Mouse (Mus musculus): ENCODE data around the gene Spns3.

Spns3 gene

DNA sequence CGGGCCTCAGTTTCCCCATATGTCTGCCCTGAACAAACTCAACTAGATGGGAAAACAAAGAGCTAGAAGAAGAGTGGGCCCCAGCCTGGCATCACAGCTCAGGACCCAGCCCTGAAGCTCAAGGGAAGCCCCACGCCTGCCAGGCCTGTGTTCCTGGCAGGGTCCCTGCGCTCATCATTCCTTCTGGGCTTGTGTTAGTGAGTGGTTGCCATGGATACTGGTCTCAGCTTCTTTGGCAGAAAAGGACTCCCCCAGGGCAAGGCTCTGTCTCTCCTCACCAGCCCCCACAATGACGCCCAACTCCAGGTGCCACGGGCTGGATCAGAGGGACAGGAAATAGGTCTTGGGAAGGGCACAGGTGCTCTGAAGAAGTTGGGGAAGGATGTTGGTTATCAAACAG, 65.1 kb downstream of the Spns3 start:
- no peak for DNase-seq (ENCODE audit: low read depth, low spot score)

DNA sequence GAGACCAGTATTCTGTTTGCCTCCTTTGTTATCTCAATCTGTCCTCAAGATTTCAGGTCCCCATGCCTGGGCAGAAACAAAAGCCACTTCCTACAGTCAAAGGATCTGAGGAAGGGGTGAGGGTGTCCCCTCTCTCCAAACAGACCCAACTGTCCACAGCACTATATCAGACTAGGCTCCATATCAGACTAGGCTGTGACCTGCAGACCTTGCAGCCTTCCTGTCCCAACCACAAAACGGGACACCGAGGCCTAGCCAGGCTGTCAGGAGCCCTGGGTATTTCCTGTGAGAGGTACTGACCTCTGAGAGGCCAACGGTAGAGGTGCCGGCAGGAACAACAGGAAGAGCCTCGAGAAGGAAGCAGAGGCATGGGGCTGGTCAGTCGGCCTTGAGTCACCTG, 65.8 kb downstream of the Spns3 start:
- no peak for DNase-seq (ENCODE audit: low read depth, low spot score)

DNA sequence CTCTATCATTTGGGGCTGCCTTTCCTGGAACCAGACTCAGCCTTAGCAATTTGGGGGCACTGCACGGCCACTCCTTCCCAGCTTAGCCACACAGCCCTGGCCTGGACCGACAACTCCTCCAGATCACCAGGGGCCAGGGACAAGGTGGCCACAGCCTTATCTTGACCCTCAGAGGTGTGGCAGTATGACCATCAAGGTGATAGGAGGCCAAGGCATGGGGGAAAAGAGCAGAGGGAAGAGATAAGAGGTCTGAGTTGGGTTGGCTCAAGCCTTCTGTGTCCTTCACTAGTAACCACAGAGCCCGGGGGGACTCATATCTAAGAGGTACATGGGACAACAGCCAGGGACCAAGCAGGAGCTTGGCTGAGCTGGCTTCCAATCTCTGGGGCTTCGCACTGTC, 68.4 kb downstream of the Spns3 start:
- DNase-seq (ENCODE audit: low read depth, low spot score): no peak

DNA sequence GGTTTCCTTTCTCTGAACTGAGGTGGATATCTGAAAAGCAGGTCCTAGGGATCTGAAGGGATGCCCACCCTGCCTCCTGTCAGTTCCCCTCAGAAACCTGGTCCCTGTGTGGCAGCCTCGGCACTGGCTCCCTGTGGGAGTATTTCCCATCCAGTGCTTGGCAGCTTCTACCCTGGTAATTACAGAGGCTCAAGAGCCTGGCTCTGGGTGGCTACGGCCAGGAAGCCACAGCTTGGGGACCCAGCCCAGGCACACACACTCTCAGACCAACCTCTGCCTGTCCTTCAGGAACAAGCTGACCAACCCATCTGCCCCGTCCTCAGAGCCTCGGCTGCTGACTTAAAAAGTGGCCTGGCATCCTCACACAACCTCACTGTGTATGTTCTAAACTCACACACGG, 69.0 kb downstream of the Spns3 start:
- no peak for DNase-seq (ENCODE audit: low read depth, low spot score)

DNA sequence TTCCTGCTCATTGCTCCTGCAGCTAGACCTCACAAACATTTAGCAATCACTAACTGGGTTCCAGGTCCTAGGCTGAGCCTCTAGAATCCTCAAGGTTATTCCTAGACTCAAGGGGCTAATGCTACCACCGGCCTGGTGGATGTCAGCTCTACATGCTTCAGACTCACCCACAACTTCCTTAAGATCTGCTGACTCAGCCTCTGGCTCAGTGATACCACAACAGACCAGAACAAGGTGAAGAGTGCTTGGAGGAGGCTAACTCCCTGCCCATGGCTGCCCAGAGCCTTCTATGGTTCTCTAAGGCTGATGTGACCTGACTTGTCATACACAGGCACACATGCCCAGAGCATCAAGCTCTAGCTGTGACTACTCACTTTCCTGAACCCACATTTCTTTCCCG, 70.8 kb downstream of the Spns3 start:
- DNase-seq (ENCODE audit: low read depth, low spot score): no peak

DNA sequence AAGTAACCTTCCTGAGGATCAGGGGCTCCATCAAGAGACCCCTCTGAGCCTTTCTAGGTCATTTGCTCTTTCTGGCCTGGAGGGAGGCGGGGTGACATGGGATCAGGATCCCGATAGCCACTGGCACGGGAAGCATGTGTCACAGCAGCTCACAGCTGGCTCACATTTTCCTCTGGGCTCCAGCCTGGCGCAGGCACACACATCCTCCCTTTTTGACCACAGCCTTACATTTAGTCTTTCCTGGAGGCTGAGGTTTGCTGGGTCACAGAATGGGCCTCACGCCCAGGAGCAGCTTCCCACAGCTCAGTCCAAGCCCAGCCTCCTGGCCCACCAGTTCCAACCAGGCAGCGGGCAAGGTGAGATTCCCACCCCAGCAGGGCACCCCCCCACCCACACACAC, 72.1 kb downstream of the Spns3 start:
- no peak for DNase-seq (ENCODE audit: low read depth, low spot score)

DNA sequence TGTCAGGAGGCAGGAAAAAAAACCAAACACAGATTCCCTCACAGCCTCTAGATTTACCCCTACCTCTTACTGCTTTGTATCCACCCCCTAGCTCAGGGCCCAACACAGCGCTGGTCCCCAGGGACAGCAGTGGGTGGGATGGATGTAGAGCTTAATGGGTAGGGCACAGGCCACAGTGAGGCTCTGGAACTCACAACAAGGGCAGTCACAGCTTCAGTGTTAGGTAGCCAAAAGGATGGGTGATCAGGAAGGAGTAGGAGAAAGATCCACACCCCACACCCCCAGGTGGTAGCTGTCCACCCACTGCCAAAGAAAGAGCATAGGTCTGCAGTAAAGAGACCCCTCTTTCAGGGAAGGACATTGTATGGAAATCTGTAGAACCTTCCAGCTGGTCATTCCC, 72.7 kb downstream of the Spns3 start:
- no peak for DNase-seq (ENCODE audit: low read depth, low spot score)

DNA sequence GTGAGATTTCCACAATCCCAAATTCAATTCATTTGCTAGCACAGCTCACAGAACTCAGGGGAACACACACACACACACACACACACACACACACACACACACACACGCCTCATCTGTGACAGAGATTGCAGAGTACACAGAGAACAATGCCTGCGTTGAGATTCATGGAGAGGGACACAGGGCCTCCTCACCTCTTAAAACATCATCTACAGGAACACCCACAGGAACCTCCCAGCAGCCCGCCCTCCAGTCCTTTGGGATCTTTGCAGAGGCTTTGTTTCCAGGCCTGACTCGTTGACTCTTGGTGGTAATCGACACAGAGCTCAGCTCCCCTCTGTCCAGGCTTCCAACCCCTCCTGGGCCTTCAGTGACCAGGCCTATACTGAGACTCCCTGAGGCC, 73.1 kb downstream of the Spns3 start:
- DNase-seq (ENCODE audit: low read depth, low spot score): no peak

DNA sequence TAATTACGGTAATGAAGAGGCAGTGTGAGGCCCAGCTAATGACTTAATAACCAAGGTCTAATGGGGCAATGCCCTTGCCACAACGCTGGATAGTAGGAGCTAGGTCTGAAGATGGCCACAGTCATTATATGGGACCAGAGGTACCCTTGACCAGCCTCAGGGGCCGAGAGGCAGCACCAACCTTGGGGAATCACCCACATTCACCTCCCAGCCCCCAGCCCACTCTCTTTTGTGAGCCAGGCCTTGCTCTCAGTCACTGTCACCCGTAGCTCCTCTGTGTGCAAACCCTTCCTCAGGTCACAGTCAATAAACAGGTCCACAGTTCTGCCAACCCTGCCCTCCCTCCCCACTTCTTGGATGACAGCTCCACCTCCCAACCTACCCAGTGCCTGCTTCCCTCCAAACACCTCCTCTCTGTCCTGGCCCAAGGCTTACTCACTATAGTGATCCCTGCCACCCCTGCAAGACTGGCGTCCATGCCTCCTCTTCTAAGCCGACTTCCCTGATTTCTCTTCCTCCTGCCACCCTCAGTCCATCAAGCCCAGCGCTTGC, 74.2 kb downstream of the Spns3 start:
- no peak for DNase-seq (ENCODE audit: low read depth, low spot score)

DNA sequence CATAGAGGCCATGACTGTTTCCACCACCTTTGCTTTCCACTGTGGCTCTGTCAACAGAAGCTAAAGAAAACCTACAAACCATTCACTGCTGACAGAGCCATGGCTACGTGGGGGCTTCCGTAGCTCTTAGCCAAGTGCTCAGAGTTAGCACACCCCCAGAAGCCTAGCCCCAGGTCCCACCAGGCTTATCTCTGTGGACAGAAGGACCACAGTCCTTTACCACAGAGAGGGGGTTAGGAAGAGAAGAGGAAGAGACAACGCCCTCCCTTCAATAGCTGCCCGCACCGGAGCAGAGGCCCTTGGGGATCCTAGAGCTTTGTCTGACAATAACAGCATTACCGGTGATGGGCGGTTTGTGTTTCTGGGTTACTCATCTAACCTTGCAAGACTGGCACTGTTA, 74.9 kb downstream of the Spns3 start:
- DNase-seq (ENCODE audit: low read depth, low spot score): no peak

DNA sequence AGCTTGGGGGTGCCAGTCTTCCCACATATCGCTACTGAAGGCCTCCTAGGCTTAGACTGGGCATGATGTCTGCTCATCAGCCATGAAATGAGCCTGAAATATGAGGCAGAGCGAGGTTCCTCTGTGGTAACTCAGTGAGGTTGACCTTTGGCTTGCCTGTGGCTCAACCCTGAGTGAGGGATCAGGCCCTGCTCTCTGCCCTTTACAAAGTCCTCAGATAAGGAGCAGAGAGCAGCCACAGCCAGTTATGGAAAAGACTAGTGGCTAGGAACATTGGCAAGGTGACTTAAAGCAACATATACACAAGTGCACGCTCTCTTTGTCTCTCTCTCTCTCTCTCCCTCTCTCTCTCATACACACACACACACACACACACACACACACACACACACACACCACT, 75.4 kb downstream of the Spns3 start:
- DNase-seq (ENCODE audit: low read depth, low spot score): no peak

DNA sequence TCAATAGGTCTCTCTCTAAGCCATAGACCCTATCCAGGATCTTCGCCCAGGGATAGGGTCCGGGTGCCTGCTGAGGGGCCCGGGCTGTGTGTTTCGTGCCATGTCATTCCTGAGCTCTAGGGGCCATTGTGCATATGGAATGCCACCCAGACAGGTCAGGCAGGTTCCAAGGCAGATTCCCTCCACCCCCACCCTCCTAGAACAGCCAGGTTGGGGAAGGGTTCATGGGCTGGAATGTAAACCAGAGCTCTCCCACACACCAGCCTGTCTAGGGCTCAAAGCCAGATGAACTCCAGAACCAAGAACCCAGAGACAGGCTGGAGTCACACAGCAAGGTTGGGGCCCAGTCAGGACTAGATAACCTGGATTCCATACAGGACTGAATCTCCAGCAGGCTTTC, 76.8 kb downstream of the Spns3 start:
- DNase-seq (ENCODE audit: low read depth, low spot score): no peak

DNA sequence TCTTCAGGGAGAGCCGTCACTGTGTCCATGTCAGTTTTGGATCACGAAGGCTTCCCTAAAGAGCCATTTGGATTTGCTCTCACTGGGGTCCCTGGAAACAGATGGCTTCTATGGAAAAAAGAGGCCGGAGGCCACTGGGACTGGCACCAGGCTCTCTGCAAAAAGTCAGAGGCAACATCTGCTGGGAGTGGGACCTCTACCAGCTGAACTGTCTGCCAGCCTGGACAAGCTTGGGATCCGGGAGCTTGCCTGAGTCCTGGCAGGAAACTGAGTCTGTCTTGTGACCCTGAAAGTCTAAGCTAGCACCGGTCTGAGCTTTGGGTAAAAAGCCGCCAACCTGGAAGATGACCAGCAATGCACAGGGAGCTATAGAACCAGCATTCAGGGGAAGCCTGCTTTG, 78.9 kb downstream of the Spns3 start:
- DNase-seq (ENCODE audit: low read depth, low spot score): no peak

DNA sequence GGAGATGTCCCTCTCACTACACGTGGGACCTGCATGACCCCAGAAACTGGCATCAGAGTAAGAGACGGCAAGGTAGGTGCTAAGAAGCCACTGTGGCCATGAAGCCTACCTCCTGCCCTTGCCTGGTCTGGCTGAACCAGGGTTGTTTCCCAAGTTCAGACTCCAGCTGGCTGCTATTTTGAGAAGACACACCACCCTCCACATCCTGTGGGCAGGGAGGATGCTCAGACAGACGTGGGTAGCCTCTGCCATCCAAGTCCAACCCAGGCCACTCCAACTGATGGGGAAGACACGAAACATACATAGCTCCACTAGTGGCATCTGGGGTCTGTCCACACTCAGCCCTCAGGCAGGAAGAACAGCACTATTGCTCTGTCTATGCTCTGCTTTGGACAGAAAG, 80.3 kb downstream of the Spns3 start:
- no peak for DNase-seq (ENCODE audit: low read depth, low spot score)

DNA sequence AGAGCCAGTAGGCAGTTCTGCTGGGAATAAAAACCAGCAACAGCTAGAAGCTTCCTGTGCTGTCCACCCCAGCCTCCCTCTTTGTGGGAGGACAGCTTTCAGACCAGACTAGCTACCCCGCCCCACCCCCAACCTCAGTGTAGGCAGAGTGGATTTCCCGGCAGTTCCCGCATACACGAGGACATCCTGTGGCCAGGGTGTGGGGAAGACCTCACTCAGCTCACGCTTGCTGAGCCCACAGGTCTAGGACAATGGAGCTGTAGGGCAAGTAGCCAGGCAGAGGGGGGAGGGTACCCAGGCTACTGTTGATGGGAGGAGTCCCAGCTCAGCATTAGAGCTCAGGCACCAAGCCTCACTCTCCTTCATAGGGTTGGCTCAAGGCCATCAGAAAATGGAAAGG, 81.1 kb downstream of the Spns3 start:
- no peak for DNase-seq (ENCODE audit: low read depth, low spot score)

DNA sequence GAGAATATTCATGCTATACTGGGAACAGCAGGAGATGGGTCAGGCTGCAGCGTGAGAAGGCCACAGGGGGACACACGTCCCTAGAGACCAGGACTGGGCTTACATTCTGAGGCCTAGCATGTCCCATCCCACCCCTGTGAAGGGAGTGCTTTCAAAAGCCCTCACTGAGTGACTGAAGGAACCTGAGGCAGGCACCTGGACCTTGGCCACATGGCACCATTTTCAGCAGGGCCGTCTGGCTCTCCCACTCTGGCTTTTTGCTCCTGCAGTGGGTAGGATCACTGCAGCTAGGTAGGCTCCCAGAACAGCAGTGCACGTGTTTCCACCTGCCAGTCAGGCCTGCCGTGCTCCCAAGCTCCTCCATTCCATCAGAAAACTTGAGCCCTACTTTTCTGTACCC, 81.8 kb downstream of the Spns3 start:
- DNase-seq (ENCODE audit: low read depth, low spot score): no peak

DNA sequence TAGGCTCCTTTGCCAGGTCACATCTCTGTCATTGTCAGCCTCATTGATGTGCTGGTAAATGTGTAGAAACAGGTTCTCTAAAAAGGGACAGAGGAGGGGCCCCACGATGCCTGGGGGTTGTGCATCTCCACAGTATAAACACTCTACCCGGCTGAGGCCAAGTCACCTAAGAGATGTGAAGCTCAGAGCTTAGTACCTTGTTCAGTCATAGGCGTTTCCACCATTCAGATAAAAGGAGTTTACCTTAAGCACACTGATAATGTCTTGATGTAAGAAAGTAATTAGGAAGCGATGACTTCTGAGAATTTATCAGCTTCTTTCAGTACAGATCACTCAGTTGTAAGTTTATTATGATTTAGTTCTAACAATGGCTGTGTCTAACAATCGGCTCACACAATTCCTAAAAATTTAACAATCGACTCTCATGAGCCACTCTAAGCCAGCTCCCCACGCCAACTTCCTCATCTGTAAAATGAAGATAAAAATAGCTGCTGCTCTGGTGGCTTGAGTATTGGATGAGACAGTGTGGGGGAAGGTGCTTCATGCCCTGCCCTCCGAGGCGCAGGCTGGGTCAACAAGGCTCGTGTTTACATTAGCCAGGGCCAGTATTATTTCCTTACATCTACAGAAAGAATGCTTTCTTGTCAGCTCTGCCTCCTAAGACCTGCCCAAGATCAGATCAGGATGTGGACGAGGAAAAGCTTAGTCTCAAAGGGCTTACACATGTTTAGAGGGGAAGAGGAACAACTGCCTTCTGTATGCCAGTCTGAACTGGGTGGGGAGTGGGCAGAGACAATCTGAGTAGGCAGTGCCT, 83.4 kb downstream of the Spns3 start:
- no peak for DNase-seq (ENCODE audit: low read depth, low spot score)

DNA sequence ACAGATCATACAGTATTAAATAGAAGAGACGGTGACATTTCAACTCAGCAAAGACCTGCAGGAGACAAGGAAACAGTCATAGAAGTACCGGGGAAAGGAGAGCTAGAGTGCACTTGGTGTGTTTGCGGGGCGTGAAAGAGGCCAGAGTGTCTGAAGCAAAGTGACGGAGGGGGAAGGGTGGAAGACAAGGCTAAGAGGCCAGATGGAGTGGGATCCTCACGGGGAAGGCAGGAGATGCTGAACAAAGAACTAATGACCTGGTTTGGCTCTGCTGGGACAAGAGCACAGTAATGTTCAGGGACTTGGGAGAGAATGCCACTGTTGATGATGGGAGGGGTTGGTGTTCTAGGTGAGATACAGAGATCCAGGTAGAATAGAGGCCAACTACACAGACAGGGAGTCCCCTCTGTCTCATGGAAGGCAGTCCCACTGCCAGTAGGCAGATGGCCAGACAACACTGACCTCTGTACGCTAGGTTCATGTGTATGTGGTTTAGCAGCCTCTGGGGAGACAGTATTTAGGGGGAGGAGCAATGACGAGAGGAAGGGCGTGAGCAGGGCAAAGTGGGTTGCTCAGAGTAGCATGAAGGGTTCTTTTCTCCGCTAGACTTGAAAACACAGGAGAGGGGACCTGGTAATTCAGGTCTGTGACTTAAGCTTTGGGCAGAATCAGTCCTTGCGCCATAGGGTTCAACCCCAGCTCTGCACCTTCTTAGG, 84.2 kb downstream of the Spns3 start:
- DNase-seq (ENCODE audit: low read depth, low spot score): no peak

DNA sequence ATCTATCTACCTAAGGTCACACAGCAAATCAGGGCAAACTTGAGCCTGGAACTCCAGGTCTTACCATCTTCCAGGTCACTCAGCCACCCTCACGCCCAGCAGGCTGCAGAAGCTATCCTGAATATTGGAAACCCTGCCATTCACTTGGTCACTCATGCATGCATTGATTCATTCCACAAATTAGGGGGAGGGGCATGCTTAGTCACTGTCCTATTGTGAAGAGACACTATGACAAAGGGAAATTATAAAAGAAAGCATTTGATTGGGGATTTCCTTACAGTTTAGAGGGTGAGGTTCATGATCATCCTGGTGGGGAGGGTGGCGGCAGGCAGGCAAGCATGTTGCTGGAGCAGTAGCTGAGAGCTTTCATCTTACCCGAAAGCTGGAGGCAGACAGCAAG, 85.5 kb downstream of the Spns3 start:
- no peak for DNase-seq (ENCODE audit: low read depth, low spot score)

DNA sequence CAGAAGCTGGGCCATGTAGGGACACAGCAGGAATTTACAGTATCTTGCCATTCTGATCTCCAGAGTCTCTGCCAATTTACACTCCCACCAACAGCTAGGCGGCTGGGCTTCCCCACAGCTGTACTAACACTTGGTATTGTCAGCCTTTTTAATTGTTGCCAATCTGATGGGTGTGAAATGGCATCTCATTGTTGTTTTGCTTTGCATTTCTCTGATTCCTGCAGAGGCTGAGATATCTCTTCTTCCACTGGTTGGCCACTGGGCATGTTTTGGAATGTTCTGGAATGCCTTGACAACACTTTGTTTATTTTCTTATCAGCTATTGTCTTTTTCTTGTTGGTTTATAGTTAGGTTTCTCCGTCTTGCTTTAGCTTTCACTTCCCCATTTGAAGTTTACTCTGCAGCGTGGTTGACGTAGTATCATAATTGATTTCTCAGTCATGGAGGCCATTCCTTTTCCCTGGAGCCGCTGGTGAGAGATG, 88.8 kb downstream of the Spns3 start:
- DNase-seq (ENCODE audit: low read depth, low spot score): no peak

DNA sequence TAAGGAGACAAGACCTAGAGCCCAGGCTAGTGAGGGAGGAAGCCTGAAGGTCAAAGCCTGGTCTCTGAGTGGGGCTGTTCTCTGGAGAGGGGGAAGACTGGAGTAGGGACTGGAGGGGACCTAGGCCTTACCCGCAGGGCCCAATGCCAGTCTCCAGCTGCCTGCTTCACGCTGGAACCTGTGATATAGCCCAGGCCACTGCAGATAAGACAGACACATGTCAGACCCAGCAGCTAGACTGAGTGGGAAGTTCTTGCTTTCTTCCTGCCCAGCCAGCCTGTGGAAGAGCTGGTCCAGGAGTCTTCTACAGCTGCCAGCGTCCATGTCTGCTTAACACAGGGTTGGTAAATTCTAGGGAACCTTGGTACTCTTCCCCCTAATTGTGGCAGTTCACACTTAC, 91.8 kb downstream of the Spns3 start:
- DNase-seq (ENCODE audit: low read depth, low spot score): no peak

DNA sequence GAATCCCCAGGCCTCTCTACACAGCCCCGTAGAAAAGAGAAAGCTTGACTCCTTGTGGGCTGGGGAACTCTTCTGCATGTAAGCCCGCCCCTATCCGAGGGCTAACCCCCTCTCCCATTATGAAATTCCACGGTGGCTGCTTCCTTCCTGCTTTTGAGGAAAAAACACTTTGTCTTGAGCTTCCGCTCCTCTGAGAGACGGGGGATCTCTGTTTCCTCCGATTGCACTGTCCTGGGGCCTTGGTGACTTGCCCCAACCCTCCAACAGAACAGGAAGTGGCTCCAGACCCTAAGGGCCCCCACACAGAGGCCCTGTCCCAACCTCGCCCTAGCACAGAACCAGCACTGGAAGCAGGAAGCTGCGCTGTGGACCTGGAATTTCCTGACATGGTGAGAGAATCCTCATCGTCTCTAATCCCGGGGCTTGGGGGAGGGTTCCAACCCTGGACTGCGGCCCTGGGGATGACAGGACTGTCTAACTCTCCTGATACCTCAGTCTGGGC, 92.3 kb downstream of the Spns3 start:
- DNase-seq (ENCODE audit: low read depth, low spot score): no peak

DNA sequence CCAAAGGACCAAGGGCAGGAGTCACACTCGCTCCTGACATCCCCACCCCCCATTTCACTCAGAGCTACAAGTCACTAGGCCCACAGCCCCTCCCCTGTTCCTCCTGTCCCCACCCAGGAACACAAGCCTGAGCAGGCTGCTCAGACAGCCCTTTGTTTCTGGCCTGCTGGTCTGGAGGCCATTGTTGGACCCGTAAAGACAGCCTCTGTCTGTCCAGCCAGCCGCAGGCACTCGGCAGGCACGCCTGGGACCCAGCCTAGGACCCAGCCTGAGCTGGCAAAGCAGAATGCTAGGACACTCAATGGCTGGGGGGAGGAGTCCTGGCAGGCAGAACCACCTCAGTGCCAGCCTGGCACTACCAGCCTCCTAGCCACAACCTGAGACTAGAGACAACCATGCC, 94.6 kb downstream of the Spns3 start:
- no peak for DNase-seq (ENCODE audit: low read depth, low spot score)
